Mouse (Mus musculus) gastrocnemius, postnatal 36 days (tissue): ENCODE data around the gene Kif26b. TPM values are rescaled to one million over a fixed set of nuclear protein-coding genes. Genes with fewer than 3 reads are reported as not detected.

Source experiments
- DNase-seq, 2 experiments: peaks; one replicate each; pipeline ENCODE4 v3.0.0; 2022
- intact Hi-C: fragments of 180-260 bp; cut with DNase I; formaldehyde crosslinking; loops from one replicate; pipeline ENCODE4 v1.15.1; 2025
- total RNA-seq, 2 experiments: library from RNA; stranded (reverse); gene quantifications; 2 replicates each; pipeline ENCODE4 v1.2.3; 2021

Kif26b gene
- total RNA-seq, 2 experiments from 2014 or later = 1.7 to 2.8 TPM

GRCm38 (mm10) chr1:178762125-178762741 lies 233.3 kb downstream of the Kif26b start:
- intact Hi-C loops = no loop called here
- no peak for DNase-seq

GRCm38 (mm10) chr1:178764914-178765313 lies 236.0 kb downstream of the Kif26b start:
- intact Hi-C loops = no loop called here
- DNase-seq = no peak

GRCm38 (mm10) chr1:178765650-178766049 lies 236.7 kb downstream of the Kif26b start:
- no peak for DNase-seq
- intact Hi-C loops = no loop called here

GRCm38 (mm10) chr1:178768976-178769375 lies 240.1 kb downstream of the Kif26b start:
- no peak for DNase-seq
- intact Hi-C loops = no loop called here

GRCm38 (mm10) chr1:178769988-178770387 lies 241.1 kb downstream of the Kif26b start:
- no peak for DNase-seq
- intact Hi-C loops = no loop called here

- intact Hi-C loops = no loop called here
These were observed 241.9 kb downstream of the Kif26b start for GRCm38 (mm10) chr1:178770626-178771362.

GRCm38 (mm10) chr1:178779742-178780141 lies 250.8 kb downstream of the Kif26b start:
- intact Hi-C loops = no loop called here

More at GRCm38 (mm10) chr1:178770626-178771362, 241.9 kb downstream of the Kif26b start:
- no peak for DNase-seq

GRCm38 (mm10) chr1:178784043-178784442 lies 255.1 kb downstream of the Kif26b start:
- no peak for DNase-seq
- intact Hi-C loops = no loop called here

More at GRCm38 (mm10) chr1:178779742-178780141, 250.8 kb downstream of the Kif26b start:
- no peak for DNase-seq

- DNase-seq = no peak
- intact Hi-C loops = no loop called here
These were observed 262.3 kb downstream of the Kif26b start for GRCm38 (mm10) chr1:178791266-178791665.

GRCm38 (mm10) chr1:178792726-178793125 lies 263.8 kb downstream of the Kif26b start:
- intact Hi-C loops = no loop called here
- DNase-seq = no peak

- intact Hi-C loops = no loop called here
- no peak for DNase-seq
These were observed 265.9 kb downstream of the Kif26b start for GRCm38 (mm10) chr1:178794866-178795265.

- intact Hi-C loops = no loop called here
- DNase-seq = no peak
These were observed 268.5 kb downstream of the Kif26b start for GRCm38 (mm10) chr1:178797388-178797787.

GRCm38 (mm10) chr1:178798333-178798732 lies 269.4 kb downstream of the Kif26b start:
- intact Hi-C loops = no loop called here
- no peak for DNase-seq

- no peak for DNase-seq
- intact Hi-C loops = no loop called here
These were observed 270.0 kb downstream of the Kif26b start for GRCm38 (mm10) chr1:178798886-178799285.

- intact Hi-C loops = no loop called here
- no peak for DNase-seq
These were observed 271.1 kb downstream of the Kif26b start for GRCm38 (mm10) chr1:178799836-178800552.

- no peak for DNase-seq
- intact Hi-C loops = no loop called here
These were observed 274.2 kb downstream of the Kif26b start for GRCm38 (mm10) chr1:178803155-178803554.

GRCm38 (mm10) chr1:178817476-178817875 lies 288.6 kb downstream of the Kif26b start:
- DNase-seq = no peak
- intact Hi-C loops = no loop called here

- no peak for DNase-seq
- intact Hi-C loops = no loop called here
These were observed 290.1 kb downstream of the Kif26b start for GRCm38 (mm10) chr1:178819060-178819459.

- DNase-seq = no peak
- intact Hi-C loops = no loop called here
These were observed 291.2 kb downstream of the Kif26b start for GRCm38 (mm10) chr1:178820079-178820478.

- no peak for DNase-seq
- intact Hi-C loops = no loop called here
These were observed 291.9 kb downstream of the Kif26b start for GRCm38 (mm10) chr1:178820556-178821435.
